Mouse (Mus musculus) induced T-regulatory cell, adult 2 months (primary cell): ENCODE measurements around the gene Sytl1.

Source experiments
- DNase-seq: peaks from one replicate; pipeline ENCODE4 v3.0.0-alpha.2; 2012; ENCODE audit warnings: low read depth

Gene Sytl1

DNA sequence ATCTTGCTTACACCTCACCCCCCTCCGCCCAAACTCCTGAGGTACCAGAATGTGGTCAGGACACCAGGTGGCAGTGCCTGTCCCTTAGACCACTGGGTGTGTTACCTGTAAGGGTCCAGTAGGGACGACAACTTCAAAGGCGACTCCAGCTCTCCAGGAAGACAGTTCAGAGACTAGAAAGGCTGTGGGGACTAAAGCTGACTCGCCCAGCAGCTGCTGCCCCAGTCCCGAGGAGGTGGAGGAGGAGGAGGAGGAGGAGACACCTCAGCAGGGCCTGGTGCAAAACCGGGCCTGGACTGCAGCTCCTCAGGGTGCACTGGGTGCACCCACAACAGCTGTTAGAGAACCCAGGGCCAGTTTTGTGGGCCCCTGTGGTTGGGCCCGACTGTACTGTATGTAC, at the start of gene Sytl1:
Gene Sytl1 (minus strand): TSS at position 232 of the 400 bp plus-strand sequence.
- DNase-seq = peak; percentile 66

DNA sequence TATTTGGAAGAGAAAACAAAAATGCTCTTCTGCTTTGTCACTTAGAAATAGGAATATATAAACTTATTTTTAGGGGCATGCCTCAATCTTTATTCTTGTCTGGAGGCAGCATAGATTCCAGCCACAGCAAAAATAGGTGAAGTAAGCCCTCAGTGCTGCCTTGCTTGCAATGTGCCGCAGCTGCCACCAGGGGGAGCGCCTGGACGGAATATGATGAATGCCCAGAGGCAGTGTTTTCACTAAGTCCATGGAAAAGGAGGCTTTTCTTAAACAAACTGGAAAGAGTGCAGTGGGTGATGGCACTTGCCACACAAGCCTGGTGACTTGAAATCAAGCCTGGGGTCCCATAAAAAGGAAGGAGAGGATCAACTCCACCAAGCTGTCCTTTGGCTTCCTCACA, 47.0 kb upstream of the Sytl1 start:
- DNase-seq = peak; percentile 86

DNA sequence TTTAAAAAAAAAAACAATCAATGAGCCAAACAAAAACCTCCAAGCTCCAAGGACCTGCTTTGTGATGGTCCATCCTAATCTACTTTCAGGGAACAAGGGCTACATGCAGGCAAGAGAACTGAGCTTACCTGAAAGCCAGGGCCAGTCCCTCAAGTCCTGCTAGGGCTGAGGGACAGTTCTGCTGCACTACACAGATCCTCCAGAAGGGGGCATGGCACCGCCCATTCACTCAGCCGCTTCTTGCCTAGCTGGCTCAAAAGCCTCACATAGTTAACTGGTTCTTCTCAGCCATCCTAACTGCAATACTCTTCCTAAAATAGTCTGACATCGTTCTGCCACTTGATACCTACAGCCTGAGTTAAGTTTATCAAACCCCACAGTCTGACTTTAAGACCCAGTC, 44.4 kb upstream of the Sytl1 start:
- peak; percentile 80 for DNase-seq

DNA sequence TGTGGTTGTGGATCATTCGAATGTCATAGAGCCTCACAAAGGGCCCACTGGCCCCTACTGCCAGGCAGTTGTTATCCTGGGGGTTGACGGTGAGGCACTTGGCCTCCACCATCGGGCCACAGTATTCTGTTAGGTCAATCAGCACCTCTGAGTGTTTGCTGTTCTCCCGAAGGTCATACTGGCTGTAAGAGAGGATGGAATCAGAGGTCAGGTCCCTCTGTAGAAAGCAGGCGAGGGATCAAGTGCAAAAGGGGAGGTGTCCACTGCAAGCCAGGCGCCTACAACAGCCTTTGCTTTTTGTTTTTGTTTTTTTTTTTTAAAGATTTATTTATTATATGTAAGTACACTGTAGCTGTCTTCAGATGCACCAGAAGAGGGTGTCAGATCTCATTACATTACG, 42.9 kb upstream of the Sytl1 start:
- no peak for DNase-seq

DNA sequence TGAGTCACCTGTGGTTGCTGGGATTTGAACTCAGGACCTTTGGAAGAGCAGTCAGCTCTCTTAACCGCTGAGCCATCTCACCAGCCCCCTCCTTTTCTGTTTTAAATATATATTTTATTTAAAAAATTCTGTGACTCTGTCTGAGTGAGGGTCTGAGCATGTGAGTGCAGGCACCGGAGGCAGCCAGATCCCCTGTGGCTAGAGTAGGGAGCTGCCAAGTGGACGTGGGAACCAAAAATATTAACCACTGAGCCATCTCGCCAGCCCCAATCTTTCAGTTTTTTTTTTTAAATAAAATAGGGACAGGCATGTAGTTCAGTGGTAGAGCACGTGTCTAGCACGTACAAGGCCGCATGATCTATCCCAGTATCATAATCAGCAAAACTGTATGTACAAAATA, 41.9 kb upstream of the Sytl1 start:
- DNase-seq = no peak

DNA sequence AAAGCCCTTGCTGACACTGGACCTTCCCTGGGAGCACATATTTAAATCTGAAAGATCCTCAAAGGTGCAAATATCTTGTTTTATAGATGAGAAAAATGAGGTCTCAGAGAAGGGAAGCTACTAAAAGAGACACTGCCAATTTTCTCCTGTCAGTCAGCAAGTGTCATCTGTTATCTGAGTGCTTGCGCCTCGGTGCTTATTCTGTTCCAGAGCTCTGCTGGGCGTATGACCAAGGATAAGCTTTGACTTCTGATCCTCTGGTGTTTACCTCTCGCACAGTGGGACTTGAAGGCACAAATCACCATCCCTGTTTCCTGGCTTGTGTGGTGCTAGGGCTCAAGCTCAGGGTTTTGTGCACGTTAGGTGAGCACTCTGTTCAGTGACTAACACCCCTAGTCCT, 39.8 kb upstream of the Sytl1 start:
- no peak for DNase-seq

DNA sequence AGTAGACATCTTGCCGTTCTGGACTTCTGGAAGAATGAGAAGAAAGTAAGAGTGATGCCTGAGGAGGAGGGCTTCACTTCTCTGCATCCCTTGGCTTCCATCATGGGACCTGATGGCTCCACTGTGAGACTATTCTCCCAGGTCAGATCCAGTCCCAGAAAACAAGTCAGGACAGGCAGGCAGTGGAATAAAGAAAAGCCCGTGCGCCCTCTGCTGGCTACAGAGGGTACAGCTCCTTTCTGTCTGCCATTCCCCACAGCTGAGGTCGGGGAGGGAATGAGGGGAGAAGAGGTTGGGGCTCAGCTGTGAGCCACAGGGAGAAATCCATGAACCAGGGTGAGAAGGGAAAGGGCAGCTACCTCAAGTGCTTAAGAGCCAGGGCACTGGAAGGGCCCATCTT, 38.9 kb upstream of the Sytl1 start:
- DNase-seq = peak; percentile 79

DNA sequence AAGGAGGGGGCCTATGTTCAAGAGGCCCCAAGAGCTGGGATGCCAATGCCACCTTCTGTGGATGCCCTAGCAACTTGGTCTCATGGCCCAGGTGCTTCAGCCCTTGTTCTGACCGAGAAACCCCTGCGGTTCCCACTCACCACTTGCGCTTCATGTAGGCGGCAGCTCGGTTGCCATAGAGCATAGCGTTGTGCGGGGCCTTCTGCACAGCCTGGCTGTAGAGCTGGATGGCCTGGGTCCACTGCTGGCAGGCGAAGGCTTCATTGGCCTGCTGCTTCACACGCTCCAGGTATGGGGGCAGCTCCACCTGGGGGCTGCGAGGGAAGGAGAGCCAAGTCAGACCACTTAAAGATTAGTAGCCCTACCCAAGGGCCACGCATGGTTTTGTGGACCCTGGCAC, 37.5 kb upstream of the Sytl1 start:
- DNase-seq = no peak

DNA sequence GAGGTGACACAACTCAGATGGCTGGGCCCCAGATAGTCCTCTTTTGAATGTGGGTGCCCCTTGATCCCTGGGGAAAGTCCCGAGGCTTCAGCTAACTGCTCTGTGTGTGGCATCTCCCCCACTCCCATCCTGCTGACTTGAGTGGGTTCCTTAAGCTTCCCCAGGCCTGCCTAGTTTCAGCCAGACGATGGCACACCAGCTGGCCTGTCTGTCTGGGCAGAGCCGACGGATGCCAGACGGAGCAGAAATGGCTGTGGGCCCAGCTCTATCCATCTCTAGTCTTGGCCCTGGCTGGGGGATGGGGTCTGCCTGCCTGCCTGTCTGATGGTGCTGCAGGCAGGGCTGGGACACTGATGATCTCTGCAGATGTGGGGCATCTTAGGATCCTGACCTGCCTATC, 36.8 kb upstream of the Sytl1 start:
- DNase-seq = peak; percentile 44

DNA sequence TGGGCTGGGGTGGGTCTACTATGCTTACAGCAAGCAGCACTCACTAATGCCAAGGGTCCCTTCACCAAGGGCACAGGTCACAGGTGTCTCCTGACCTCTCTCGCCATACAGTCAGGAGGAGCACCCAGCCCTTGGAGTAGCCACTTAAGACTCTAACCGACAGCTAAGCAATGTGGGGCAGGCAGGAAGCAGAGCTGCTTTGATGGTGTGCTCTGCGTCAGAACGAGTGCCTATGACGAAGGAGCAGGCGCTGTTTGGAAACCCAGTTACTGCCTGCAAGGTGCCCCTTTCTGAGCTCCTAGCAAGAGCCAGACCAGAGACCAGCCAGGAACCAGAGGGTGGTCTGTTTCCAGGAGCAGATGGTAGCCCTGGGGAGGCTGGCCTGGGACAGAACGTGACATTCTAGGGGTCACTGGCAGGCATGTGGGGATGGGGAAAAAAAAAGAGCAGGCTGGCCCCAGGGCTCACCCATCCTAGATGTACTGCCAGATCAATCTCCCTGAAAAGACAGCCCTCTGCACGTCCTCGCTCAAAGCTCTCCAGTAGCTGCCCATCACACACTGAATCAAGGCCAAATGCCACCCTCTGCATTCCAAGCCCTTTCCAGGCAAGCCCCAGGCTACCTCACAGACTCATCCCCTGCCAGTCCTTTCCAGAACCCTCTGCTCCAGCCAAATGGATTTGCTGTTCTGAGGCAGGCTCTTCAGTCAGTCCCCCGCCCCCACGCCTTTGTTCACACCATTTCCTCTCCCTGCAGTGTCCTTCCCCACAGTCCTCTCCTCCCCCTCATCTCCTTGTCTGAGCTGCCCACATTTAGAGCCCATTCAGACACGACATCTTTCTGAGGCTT, 35.8 kb upstream of the Sytl1 start:
- peak; percentile 72 for DNase-seq

DNA sequence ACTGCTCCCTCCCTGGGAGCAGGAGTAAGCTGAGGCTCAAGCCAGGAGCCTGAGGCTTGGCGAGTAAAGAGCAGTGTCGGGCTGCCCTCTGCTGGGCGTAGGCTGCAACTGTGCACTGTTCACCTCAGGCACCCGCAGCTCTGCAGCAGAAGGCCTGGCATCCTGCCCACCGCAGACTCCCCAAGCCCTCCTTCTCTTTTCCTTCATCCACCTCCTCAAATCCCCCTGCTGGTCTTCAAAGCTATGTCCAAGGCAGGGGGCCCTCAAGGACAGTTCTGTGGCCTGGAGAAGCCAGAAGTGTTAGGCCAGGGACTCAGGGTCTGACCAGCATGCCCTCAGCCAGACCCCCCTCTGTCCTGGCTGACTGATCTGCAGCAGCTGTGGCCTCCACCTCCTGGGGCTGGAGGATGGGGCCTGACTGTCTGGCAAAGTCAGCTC, 34.9 kb upstream of the Sytl1 start:
- peak; percentile 86 for DNase-seq

DNA sequence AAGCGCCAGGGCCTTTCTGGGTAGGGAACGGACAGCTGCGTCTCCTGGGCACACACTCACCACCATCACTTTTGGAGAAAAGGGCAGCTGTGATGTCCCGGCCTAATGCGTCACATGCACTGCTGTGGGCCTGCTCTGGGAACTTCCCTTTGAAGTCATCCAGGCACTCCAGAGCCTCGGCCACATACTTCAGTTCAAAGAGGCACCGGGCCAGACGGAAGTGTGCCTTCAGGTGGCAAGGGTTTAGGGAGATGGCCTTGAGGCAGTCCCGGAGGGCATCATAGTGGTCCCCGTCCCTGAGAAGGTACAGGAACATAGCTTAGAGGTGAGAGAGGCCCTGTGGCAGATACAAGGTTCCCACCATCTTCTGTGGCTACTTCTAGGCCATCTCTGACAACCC, 34.4 kb upstream of the Sytl1 start:
- DNase-seq = no peak

DNA sequence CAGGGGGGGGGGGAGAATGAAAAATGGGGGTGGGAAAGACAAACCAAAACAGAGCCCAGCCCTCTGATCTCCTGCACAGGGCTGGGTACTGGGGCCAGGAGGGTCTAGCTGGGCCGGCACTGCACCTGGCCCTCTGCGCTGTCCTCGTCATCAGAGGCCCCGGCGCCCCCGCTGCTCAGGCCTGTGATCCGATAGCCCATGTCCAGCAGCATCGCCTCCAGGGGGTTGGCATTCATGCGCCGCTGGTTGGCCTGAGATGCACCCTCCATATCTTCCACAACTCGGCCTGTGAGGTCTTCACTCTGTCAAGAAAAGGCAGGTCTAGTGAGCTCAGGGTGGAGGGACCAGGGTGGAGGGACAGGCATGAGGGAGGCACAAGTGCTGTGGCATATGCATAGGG, 31.2 kb upstream of the Sytl1 start:
- no peak for DNase-seq

DNA sequence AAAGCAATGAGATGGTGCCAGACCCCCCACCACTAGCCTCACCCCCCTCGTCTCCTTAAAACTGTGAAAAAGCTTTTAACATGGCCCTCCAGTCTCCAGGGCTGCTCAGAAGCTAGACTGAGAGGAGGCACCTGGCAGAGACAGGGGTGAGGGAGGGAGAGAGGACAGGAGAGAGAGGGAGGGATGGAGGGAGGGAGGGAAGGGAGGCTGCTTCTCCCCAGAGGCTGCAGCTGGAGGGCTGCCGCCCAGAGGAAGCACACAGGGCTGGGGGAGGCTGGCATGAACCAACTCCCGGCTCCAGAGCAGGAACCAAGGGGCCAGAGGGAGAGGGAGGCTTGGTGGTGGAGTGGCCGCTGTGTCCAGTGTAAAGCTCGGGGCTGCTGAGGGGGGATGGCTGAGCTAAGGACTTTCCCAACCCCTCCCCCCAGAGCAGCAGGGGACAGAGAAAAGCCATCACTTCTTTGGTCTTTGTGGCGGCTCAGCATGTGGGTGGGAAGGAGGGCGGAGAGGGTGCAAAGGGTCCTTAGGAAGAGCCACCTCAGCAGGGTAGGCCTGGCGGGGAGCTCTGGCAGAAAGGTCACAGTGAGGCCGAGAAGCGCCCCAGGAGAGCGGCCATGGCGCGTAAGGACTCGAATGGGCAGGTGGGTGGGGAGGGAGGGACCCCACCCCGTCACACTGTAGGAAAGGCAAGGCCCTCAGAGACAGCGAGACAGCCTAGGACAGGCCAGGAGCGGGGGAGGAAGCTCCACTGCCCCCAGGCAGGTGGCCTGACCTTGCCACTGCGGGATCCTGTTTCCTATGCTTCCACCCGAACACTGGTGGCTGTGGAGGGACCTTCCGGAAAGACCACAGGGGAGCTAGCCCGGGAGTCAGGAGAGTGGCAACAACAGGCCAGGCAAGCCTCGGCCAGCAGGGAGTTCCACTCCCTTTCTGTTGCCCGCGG, 30.3 kb upstream of the Sytl1 start:
- no peak for DNase-seq

DNA sequence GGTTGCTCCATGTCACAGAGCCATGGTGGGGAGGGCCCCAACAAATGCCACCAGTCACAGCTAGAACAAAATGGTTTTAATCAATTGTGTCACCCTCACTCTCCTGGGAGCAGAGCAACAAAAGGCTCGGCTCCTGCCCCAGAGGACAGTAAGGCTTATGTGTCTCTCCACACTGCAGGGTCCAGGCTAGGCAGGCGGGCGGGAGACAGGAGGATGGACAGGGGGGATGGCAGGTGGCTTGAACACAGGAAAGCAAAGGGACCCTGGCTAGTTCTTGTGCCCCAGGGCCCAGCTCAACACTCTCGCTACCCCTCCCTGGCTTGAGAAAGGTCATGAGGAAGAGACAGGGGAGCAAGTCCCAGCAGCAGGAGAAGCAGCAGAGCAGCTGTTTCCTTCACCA, 29.5 kb upstream of the Sytl1 start:
- DNase-seq = no peak

DNA sequence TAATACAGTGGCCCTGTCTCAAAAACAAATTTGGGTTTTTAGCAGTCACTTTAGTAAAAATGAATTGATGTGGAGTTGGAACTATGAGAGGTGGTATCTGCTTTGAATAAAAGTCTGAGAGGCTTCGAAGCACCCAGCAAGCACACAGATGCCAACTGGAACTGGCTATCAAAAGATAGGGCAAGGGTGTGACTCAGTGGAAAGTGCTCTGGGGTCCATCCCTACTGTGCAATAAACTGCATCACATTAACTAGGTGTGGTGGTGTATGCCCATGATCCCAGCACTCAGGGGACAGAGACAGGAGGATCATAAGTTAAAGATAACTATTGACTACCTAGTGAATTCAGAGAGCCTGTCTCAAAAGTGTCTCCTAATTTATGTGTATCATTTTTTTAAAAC, 28.3 kb upstream of the Sytl1 start:
- no peak for DNase-seq

DNA sequence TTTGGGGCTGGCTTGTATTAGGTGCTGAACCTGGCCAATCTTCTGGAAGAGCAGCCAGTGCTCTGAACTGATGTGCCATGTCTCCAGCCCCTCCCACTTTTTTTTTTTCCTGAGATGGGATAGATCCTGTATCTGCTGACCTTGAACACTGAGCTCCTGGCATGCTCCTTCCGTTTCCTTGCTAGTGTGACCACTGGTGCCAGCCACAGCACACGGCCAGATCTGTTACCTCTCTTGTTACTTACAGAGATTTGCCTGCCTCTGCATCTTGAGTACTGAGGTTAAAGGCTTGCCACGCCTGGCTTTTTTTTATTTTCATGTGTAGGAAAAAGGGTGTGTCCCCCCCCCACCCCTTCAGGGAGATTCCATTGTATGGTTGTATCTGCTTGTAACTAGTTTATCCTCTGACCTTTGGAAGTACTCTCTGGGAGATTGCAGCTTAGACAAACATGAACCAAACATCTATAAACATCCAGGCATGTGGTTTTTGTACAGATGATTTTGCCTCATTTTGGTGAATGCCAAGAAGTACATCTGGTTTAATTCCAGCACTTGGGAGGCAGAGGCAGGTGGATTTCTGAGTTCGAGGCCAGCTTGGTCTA, 23.7 kb upstream of the Sytl1 start:
- no peak for DNase-seq

DNA sequence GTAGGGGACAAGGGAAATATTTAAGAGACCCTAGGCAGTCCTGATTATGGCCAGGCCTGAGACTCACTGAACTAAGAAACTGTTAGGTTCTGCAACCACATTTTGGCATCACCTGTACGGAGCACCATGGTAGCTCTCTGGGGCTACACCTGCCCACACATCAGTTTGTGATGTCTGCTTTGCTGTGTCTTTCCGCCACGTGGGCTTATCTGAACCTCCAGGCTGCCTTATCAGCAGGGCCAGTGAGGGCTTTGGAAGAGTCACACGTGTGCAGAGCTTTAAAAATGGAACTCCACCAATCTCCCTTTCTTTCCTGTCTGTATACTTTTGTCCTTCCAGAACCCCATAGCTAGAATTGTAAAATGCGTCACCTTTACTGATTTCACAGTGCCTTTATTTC, 23.0 kb upstream of the Sytl1 start:
- DNase-seq = no peak

DNA sequence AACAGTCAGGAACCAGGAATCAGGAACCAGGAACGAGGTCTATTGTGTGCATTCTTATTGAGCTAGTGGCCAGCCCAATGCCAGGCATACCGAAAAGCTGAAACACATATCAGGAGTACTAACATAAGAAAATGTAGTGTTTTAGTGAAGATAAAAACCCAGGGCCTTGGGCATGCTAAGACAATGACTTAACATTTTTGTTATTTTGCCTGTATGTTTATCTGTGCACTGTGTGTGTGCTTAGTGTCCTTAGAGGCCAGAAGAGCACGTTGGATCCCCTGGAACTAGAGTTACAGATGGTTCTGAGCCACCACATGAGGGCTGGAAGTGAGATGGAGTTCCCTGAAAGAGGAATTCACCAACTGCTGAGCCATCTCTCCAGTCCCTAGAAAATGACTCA, 22.4 kb upstream of the Sytl1 start:
- DNase-seq = no peak

DNA sequence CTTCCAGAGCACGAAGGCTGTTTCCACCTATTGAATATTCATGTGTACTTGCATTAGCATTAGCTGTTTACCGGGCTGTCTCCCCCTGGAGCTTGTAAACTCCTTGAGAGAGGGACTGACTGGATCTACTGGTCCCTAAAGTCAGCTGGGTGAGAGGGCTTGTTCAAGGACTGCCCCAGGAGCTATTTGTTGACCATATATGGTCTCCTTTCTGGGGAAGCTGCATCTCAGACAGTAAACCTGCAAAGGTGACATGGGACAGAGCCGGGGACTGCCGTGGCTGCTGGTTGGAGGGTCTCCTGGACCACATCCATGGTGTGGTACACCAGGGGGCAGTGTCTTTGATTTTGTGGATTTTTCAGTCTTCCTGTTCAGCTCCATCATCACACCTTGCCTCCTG, 19.7 kb upstream of the Sytl1 start:
- DNase-seq = no peak

DNA sequence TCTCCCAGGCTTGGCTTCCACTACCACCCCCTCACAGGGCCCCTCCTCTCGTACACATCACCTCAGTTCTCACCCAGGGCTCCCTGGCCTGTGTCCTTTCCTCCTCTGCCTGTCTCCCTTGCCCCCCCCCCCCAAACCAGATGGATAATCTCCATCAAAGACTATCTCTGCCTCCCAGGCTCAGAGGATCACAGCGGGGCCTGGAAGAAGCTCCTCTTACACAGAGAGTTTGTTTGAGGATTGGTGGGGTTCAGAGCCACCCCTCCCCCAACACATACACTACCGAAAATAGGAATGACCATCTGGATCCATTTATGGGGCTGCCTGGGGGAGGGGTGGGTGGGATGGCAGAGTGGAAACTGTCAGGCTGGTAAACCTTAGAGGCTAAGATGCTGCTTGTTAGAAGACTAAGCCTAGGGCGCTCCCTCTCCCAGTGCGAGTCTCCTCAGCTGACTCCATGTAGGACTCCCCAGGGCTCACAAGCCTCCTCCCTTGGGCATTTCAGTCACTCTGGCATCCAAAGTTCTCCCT, 19.1 kb upstream of the Sytl1 start:
- no peak for DNase-seq

DNA sequence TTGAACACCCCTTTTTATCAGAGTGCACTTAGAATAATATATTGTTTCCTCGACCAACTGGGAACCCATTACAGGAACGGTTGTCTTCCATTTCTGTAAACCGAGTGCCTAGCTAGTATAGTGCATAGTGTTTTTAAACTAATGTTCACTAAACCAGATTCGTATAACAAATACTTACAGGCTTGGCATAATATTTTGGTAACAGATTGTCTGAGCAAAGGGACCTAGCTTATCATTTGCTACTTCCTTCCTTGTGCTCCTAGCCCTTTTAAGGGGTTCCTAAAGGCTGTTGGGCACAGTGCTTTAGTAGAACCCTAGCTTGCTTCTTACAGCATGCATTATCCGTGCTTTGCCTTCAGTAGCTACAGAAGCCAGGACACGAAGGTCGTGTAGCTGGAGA, 18.6 kb upstream of the Sytl1 start:
- DNase-seq = no peak
